In genomic region chr15:83065543-83065942, GRCm38 (mm10) we compare ENCODE assay signal across 8 mouse cellular contexts. TPM values are rescaled to one million over a fixed set of nuclear protein-coding genes. Genes with fewer than 3 reads are reported as not detected.
DNase-seq lines count a peak whose midpoint lies in the region; ATAC-seq and TF ChIP-seq lines count a peak whose summit lies in the region.

No protein-coding gene starts in this region.

- H3K9ac ChIP-seq in heart, embryonic 12.5 days, result no peak overlapping the region
- no peak overlapping the region for H3K9ac ChIP-seq in MEL (ENCODE audit: control insufficient read depth, low read depth, low read length, poor library complexity, severe bottlenecking)

- ATAC-seq in heart, embryonic 12.5 days (ENCODE audit: insufficient number of reproducible peaks, low FRiP score), result no peak

- no peak overlapping the region for H3K4me2 ChIP-seq in heart, embryonic 12.5 days

- no peak overlapping the region for H3K4me3 ChIP-seq in heart, embryonic 12.5 days
- H3K4me3 ChIP-seq in MEL (ENCODE audit: control insufficient read depth in 1 of 2, insufficient read depth in 1 of 2, low read depth in 2 of 2, low read length in 2 of 2), result no peak overlapping the region
- no peak overlapping the region for H3K4me3 ChIP-seq in small intestine, adult 2 months (ENCODE audit: low read depth, low read length)
- H3K4me3 ChIP-seq in midbrain, embryonic 10.5 days, result no peak overlapping the region
- H3K4me3 ChIP-seq in gastrocnemius, adult 2 months, result no peak overlapping the region

- TF ChIP-seq CTCF in MEL (IDR thresholded peaks at IDR 0.05 in 2 of 3, conservative IDR thresholded peaks at IDR 0.05 in 1 of 3; ENCODE audit: control insufficient read depth in 1 of 3, insufficient read depth in 1 of 3, low read depth in 2 of 3, low read length in 3 of 3, poor library complexity in 1 of 3, severe bottlenecking in 1 of 3), result no peak
- no peak for TF ChIP-seq CTCF in small intestine, adult 2 months (IDR thresholded peaks at IDR 0.05; ENCODE audit: extremely low read depth, insufficient read length, insufficient replicate concordance, low read depth, low read length)
- TF ChIP-seq CTCF in gastrocnemius, adult 2 months (IDR thresholded peaks at IDR 0.05), result no peak

- no peak for TF ChIP-seq POLR2A in MEL (IDR thresholded peaks at IDR 0.05; ENCODE audit: control insufficient read depth in 1 of 2, insufficient read depth in 1 of 2, low read depth in 1 of 2, low read length in 2 of 2, poor library complexity in 1 of 2)
- TF ChIP-seq POLR2A in small intestine, adult 2 months (IDR thresholded peaks at IDR 0.05; ENCODE audit: low read depth, low read length), result no peak

- no peak for TF ChIP-seq EP300 in MEL (IDR thresholded peaks at IDR 0.05; ENCODE audit: low read depth in 1 of 2, low read length in 2 of 2)

- H3K27ac ChIP-seq in heart, embryonic 12.5 days (ENCODE audit: poor library complexity, severe bottlenecking), result no peak overlapping the region
- no peak overlapping the region for H3K27ac ChIP-seq in MEL (ENCODE audit: control insufficient read depth, low read depth, low read length)
- peak overlapping the region; percentile 76 for H3K27ac ChIP-seq in small intestine, adult 2 months (ENCODE audit: insufficient read depth, low read depth, low read length)
- H3K27ac ChIP-seq in midbrain, embryonic 10.5 days (replicated peaks), result no peak overlapping the region
- no peak overlapping the region for H3K27ac ChIP-seq in gastrocnemius, adult 2 months

- peaks cover 6% of the 10 kb centered on the region for H3K4me1 ChIP-seq in heart, embryonic 12.5 days (replicated peaks)
- no peaks in the 10 kb centered on the region; a peak in 1 of 4 replicates for H3K4me1 ChIP-seq in MEL (ENCODE audit: control insufficient read depth in 1 of 2, insufficient read depth in 2 of 2, low read length in 2 of 2)
- H3K4me1 ChIP-seq in small intestine, adult 2 months (ENCODE audit: control insufficient read depth, insufficient read depth, insufficient read length, low read length), result peaks cover 3% of the 10 kb centered on the region
- H3K4me1 ChIP-seq in midbrain, embryonic 10.5 days, result peaks cover 12% of the 10 kb centered on the region

- DNase-seq in heart, adult 18-20 months, result peak; percentile 49 to 74
- DNase-seq in MEL (ENCODE audit: low read depth, low spot score), result peak; percentile 77
- DNase-seq in frontal cortex, adult 2 months (ENCODE audit: extremely low spot score in 1 of 2, low spot score in 1 of 2), result peak; percentile 29 to 80
- DNase-seq in left cerebral cortex, postnatal 36 days (ENCODE audit: low spot score in 2 of 2), result peak; percentile 54 to 59
- DNase-seq in midbrain, embryonic 10.5 days (ENCODE audit: low spot score), result no peak
- no peak for DNase-seq in gastrocnemius, adult 2 months

- peaks cover 5% of the 10 kb centered on the region; the same call in 1 of the 2 replicates for H3K9me3 ChIP-seq in heart, embryonic 12.5 days (replicated peaks)
- no peaks in the 10 kb centered on the region for H3K9me3 ChIP-seq in MEL (replicated peaks; ENCODE audit: insufficient read depth, low read length)
- no peaks in the 10 kb centered on the region for H3K9me3 ChIP-seq in midbrain, embryonic 10.5 days (replicated peaks)

- intact Hi-C loops in left cerebral cortex, postnatal 36 days (cut with DNase I), result no loop called here
- intact Hi-C loops in gastrocnemius, adult 2 months (cut with DNase I), result no loop called here

- no peaks in the 10 kb centered on the region for H3K36me3 ChIP-seq in heart, embryonic 12.5 days
- H3K36me3 ChIP-seq in MEL (ENCODE audit: control insufficient read depth in 1 of 2, insufficient read depth in 2 of 2, low read length in 2 of 2), result no peaks in the 10 kb centered on the region; a peak in 1 of 4 replicates
- no peaks in the 10 kb centered on the region for H3K36me3 ChIP-seq in small intestine, adult 2 months (ENCODE audit: control insufficient read depth, insufficient read depth, low read length)
- no peaks in the 10 kb centered on the region for H3K36me3 ChIP-seq in midbrain, embryonic 10.5 days

- H3K79me2 ChIP-seq in MEL (ENCODE audit: control insufficient read depth, insufficient read depth, low read length, poor library complexity), result no peaks in the 10 kb centered on the region

- WGBS in heart, embryonic 12.5 days, result 68% methylated on average over 4 of the region's 4 CpGs
- 14% methylated on average over 4 of the region's 4 CpGs for WGBS in small intestine, adult 2 months
- WGBS in midbrain, embryonic 10.5 days, result 94% methylated on average over 4 of the region's 4 CpGs

- no peak for TF ChIP-seq RAD21 in MEL (IDR thresholded peaks at IDR 0.05; ENCODE audit: low read depth, low read length)

- no peaks in the 10 kb centered on the region; the same call in 1 of the 2 replicates for H3K27me3 ChIP-seq in heart, embryonic 12.5 days (replicated peaks)
- H3K27me3 ChIP-seq in MEL (ENCODE audit: control insufficient read depth in 1 of 2, insufficient read depth in 2 of 2, low read length in 2 of 2), result no peaks in the 10 kb centered on the region
- H3K27me3 ChIP-seq in small intestine, adult 2 months (ENCODE audit: control insufficient read depth, insufficient read depth, low read length), result no peaks in the 10 kb centered on the region
- H3K27me3 ChIP-seq in midbrain, embryonic 10.5 days (ENCODE audit: low read depth, poor library complexity, severe bottlenecking), result no peaks in the 10 kb centered on the region

TF ChIP-seq in MEL, 35 proteins besides CTCF, POLR2A, EP300 and RAD21:
- TF ChIP-seq NRF1 (IDR thresholded peaks at IDR 0.05; ENCODE audit: insufficient read depth, low read depth, low read length, poor library complexity, severe bottlenecking), result no peak
- no peak for TF ChIP-seq NELFE (IDR thresholded peaks at IDR 0.05; ENCODE audit: low read depth, low read length)
- no peak for TF ChIP-seq E2F4 (IDR thresholded peaks at IDR 0.05; ENCODE audit: borderline replicate concordance, low read depth, low read length)
- TF ChIP-seq BHLHE40 (IDR thresholded peaks at IDR 0.05; ENCODE audit: borderline replicate concordance, low read depth, low read length), result peak; percentile 96
- peak; percentile 77 for TF ChIP-seq USF1 (IDR thresholded peaks at IDR 0.05; ENCODE audit: low read depth, low read length)
- TF ChIP-seq TCF12 (IDR thresholded peaks at IDR 0.05; ENCODE audit: low read depth, low read length), result 0 out of 2 replicates have a peak, but pooled peaks have one; percentile 8
- 0 out of 2 replicates have a peak, but pooled peaks have one; percentile 33 for TF ChIP-seq MAX (IDR thresholded peaks at IDR 0.05; ENCODE audit: low read length)
- TF ChIP-seq ETS1 (IDR thresholded peaks at IDR 0.05; ENCODE audit: low read depth, low read length), result peak; percentile 41; the same call in 1 of the 2 replicates
- peak; percentile 25; the same call in 1 of the 2 replicates for TF ChIP-seq MXI1 (IDR thresholded peaks at IDR 0.05; ENCODE audit: low read depth, low read length)
- no peak for TF ChIP-seq MEF2A (IDR thresholded peaks at IDR 0.05; ENCODE audit: extremely low read depth, insufficient replicate concordance, low read depth, low read length, poor library complexity, severe bottlenecking)

RNA-seq across cellular contexts. Expression of gene Serhl, which starts 23.8 kb away (rescaled TPM):
- total RNA-seq in heart, adult 18-20 months (2021), result 10 to 100 TPM; 46.1 to 55.5 TPM
- polyA plus RNA-seq in heart, embryonic 12.5 days (2016; fragmentation: Nextera tagmentation; extraction: Ambion mirVana), result 58.9 and 68.8 TPM in 2 replicates
- 19.5 and 19.6 TPM in 2 replicates for total RNA-seq in MEL (2012; rRNA removed)
- 10 to 100 TPM in 1 of 2 experiments, not detected in 1; 57.3 TPM for polyA plus RNA-seq in MEL (2012; ENCODE audit: insufficient read depth in 1 of 2, insufficient read length in 2 of 2, low read depth in 1 of 2, low replicate concordance in 2 of 2, missing spikeins in 1 of 2)
- polyA plus RNA-seq in frontal cortex, adult 2 months (2012; rRNA removed), result 14.5 and 15.7 TPM in 2 replicates
- 10 to 100 TPM in 1 of 2 experiments, 1 to 10 TPM in 1; 9.3 to 12.3 TPM for total RNA-seq in left cerebral cortex, postnatal 36 days (2021)
- 51.2 and 133 TPM in 2 replicates for polyA plus RNA-seq in small intestine, adult 2 months (2012; rRNA removed)
- polyA plus RNA-seq in midbrain, embryonic 10.5 days (2016; fragmentation: Nextera tagmentation; extraction: Ambion mirVana), result 54.2 and 56.0 TPM in 2 replicates
- total RNA-seq in gastrocnemius, adult 2 months (2021), result 10 to 100 TPM; 22.8 to 29.1 TPM

RNA-seq across cellular contexts. Expression of gene Nfam1, which starts 32.4 kb away (rescaled TPM):
- total RNA-seq in heart, adult 18-20 months (2021), result 1 to 10 TPM; 1.5 to 2.0 TPM
- polyA plus RNA-seq in heart, embryonic 12.5 days (2016; fragmentation: Nextera tagmentation; extraction: Ambion mirVana), result 1.7 and 1.9 TPM in 2 replicates
- 4.8 and 7.4 TPM in 2 replicates for total RNA-seq in MEL (2012; rRNA removed)
- 10 to 100 TPM in 1 of 2 experiments, not detected in 1; 10.5 TPM for polyA plus RNA-seq in MEL (2012; ENCODE audit: insufficient read depth in 1 of 2, insufficient read length in 2 of 2, low read depth in 1 of 2, low replicate concordance in 2 of 2, missing spikeins in 1 of 2)
- polyA plus RNA-seq in frontal cortex, adult 2 months (2012; rRNA removed), result 2.0 and 2.2 TPM in 2 replicates
- total RNA-seq in left cerebral cortex, postnatal 36 days (2021), result 1 to 10 TPM; 2.6 to 3.1 TPM
- polyA plus RNA-seq in small intestine, adult 2 months (2012; rRNA removed), result 2.1 TPM in 2 replicates
- 4.3 and 4.6 TPM in 2 replicates for polyA plus RNA-seq in midbrain, embryonic 10.5 days (2016; fragmentation: Nextera tagmentation; extraction: Ambion mirVana)
- total RNA-seq in gastrocnemius, adult 2 months (2021), result under 1 TPM; 0.41 to 0.98 TPM

RNA-seq across cellular contexts. Expression of gene Rrp7a, which starts 57.1 kb away (rescaled TPM):
- 10 to 100 TPM; 28.6 to 37.9 TPM for total RNA-seq in heart, adult 18-20 months (2021)
- polyA plus RNA-seq in heart, embryonic 12.5 days (2016; fragmentation: Nextera tagmentation; extraction: Ambion mirVana), result 39.3 and 44.8 TPM in 2 replicates
- 134 and 155 TPM in 2 replicates for total RNA-seq in MEL (2012; rRNA removed)
- polyA plus RNA-seq in MEL (2012; ENCODE audit: insufficient read depth in 1 of 2, insufficient read length in 2 of 2, low read depth in 1 of 2, low replicate concordance in 2 of 2, missing spikeins in 1 of 2), result 100 to 1,000 TPM; 283 to 483 TPM
- 109 and 111 TPM in 2 replicates for polyA plus RNA-seq in frontal cortex, adult 2 months (2012; rRNA removed)
- total RNA-seq in left cerebral cortex, postnatal 36 days (2021), result 100 to 1,000 TPM; 148 to 158 TPM
- polyA plus RNA-seq in small intestine, adult 2 months (2012; rRNA removed), result 33.1 and 72.4 TPM in 2 replicates
- polyA plus RNA-seq in midbrain, embryonic 10.5 days (2016; fragmentation: Nextera tagmentation; extraction: Ambion mirVana), result 88.1 and 91.4 TPM in 2 replicates
- total RNA-seq in gastrocnemius, adult 2 months (2021), result 10 to 100 TPM; 34.3 to 41.3 TPM

Comparison
In these comparisons a context has a peak if more than half of its experiments do, and no peak if none do; other contexts are left out.
1. DNase-seq: peak in heart, adult 18-20 months (2 of 2), MEL (single experiment), frontal cortex, adult 2 months (2 of 2) and left cerebral cortex, postnatal 36 days (2 of 2); none in midbrain, embryonic 10.5 days (single experiment) and gastrocnemius, adult 2 months (single experiment).